18 mouse cellular contexts compared by ENCODE assay signal in genomic region chrX:150549639-150550038, GRCm38 (mm10). TPM values are rescaled to one million over a fixed set of nuclear protein-coding genes. Genes with fewer than 3 reads are reported as not detected.
DNase-seq lines count a peak whose midpoint lies in the region; ATAC-seq and TF ChIP-seq lines count a peak whose summit lies in the region.
"Had no signal": no experiment of that assay in that cellular context is flagged by ENCODE, and none has a peak within 500 bp of the region (broad histone marks: within the 10 kb centered on the region; RNA-seq: fewer than 3 reads in every experiment).

No protein-coding gene starts in this region.

- no peak overlapping the region for H3K4me2 ChIP-seq in lung, embryonic 15.5 days
- no peak overlapping the region for H3K4me2 ChIP-seq in lung, postnatal 0 days (replicated peaks; ENCODE audit: low read depth, low read length)
- H3K4me2 ChIP-seq in liver, embryonic 13.5 days, result peak overlapping the region; percentile 71
- H3K4me2 ChIP-seq: neural tube, embryonic 13.5 days had no signal

- 0 out of 2 replicates have a peak, but pooled peaks cover 3% of the 10 kb centered on the region for H3K36me3 ChIP-seq in lung, embryonic 15.5 days
- H3K36me3 ChIP-seq in lung, postnatal 0 days (ENCODE audit: insufficient read depth, low read length), result no peaks in the 10 kb centered on the region
- peaks cover 34% of the 10 kb centered on the region for H3K36me3 ChIP-seq in liver, embryonic 13.5 days
- H3K36me3 ChIP-seq: neural tube, embryonic 13.5 days had no signal

- no peak for TF ChIP-seq CTCF in lung, postnatal 0 days (IDR thresholded peaks at IDR 0.05)

- 80% methylated on average over 3 of the region's 3 CpGs for WGBS in lung, embryonic 15.5 days
- 87% methylated on average over 3 of the region's 3 CpGs for WGBS in lung, postnatal 0 days
- WGBS in liver, embryonic 13.5 days (ENCODE audit: insufficient replicate concordance), result 23% methylated on average over 3 of the region's 3 CpGs

- H3K4me1 ChIP-seq in lung, embryonic 15.5 days, result no peaks in the 10 kb centered on the region
- no peaks in the 10 kb centered on the region for H3K4me1 ChIP-seq in lung, postnatal 0 days (ENCODE audit: insufficient read depth, low read depth, low read length)
- peaks cover 42% of the 10 kb centered on the region for H3K4me1 ChIP-seq in liver, embryonic 13.5 days (replicated peaks)
- H3K4me1 ChIP-seq: neural tube, embryonic 13.5 days had no signal

- no peaks in the 10 kb centered on the region for H3K9me3 ChIP-seq in lung, embryonic 15.5 days
- H3K9me3 ChIP-seq in lung, postnatal 0 days (ENCODE audit: low read length), result no peaks in the 10 kb centered on the region
- no peaks in the 10 kb centered on the region for H3K9me3 ChIP-seq in liver, embryonic 13.5 days (replicated peaks)
- H3K9me3 ChIP-seq: neural tube, embryonic 13.5 days had no signal

- ATAC-seq in lung, embryonic 15.5 days (ENCODE audit: borderline replicate concordance, extremely low read depth, low FRiP score, low TSS enrichment), result peak; percentile 49; the same call in 1 of the 2 replicates
- ATAC-seq in lung, postnatal 0 days, result no peak; the same call in 1 of the 2 replicates
- peak; percentile 96 for ATAC-seq in liver, embryonic 13.5 days (ENCODE audit: low read depth)
- ATAC-seq: forebrain, embryonic 14.5 days had no signal

- no peak for DNase-seq in lung, postnatal 0 days (ENCODE audit: low spot score)
- peak; percentile 88 for DNase-seq in c-Kit-positive CD71-positive TER-119-positive erythroid progenitor cells, embryonic 14.5 days (ENCODE audit: low spot score)
- DNase-seq in liver, embryonic 13.5 days, result peak; percentile 86
- DNase-seq in spleen, postnatal 4 days (ENCODE audit: low spot score in 2 of 2), result peak; percentile 73 to 75
- no peak for DNase-seq in left cerebral cortex, adult 9 months (ENCODE audit: low spot score in 2 of 2)
- DNase-seq in layer of hippocampus, adult 9-10 months (ENCODE audit: low spot score), result no peak
- DNase-seq: adrenal gland, postnatal 10 days; cerebellum, adult 11 months; gastrocnemius, postnatal 36 days; heart, postnatal 36 days; left cerebral cortex, postnatal 4 days; lung, postnatal 14 days; midbrain, embryonic 14.5 days; right cerebral cortex, postnatal 14 days; thymus, postnatal 14 days had no signal

- no peak overlapping the region for H3K4me3 ChIP-seq in lung, embryonic 15.5 days
- no peak overlapping the region for H3K4me3 ChIP-seq in lung, postnatal 0 days (ENCODE audit: low read depth, low read length)
- H3K4me3 ChIP-seq in liver, embryonic 13.5 days (replicated peaks), result peak overlapping the region; percentile 67
- H3K4me3 ChIP-seq: neural tube, embryonic 13.5 days had no signal

- no peak overlapping the region for H3K9ac ChIP-seq in lung, embryonic 15.5 days
- H3K9ac ChIP-seq in lung, postnatal 0 days (replicated peaks; ENCODE audit: low read depth), result no peak overlapping the region
- H3K9ac ChIP-seq in liver, embryonic 13.5 days, result peak overlapping the region; percentile 86
- H3K9ac ChIP-seq: neural tube, embryonic 13.5 days had no signal

- no peak for TF ChIP-seq EP300 in lung, postnatal 0 days (IDR thresholded peaks at IDR 0.05)

- no peaks in the 10 kb centered on the region for H3K27me3 ChIP-seq in lung, embryonic 15.5 days
- no peaks in the 10 kb centered on the region for H3K27me3 ChIP-seq in lung, postnatal 0 days (replicated peaks; ENCODE audit: insufficient read depth, low read length)
- no peaks in the 10 kb centered on the region for H3K27me3 ChIP-seq in liver, embryonic 13.5 days

- no peak overlapping the region for H3K27ac ChIP-seq in lung, embryonic 15.5 days
- H3K27ac ChIP-seq in lung, postnatal 0 days (ENCODE audit: low read length), result no peak overlapping the region
- H3K27ac ChIP-seq in liver, embryonic 13.5 days, result peak overlapping the region; percentile 96
- H3K27ac ChIP-seq: neural tube, embryonic 13.5 days had no signal

RNA-seq across cellular contexts. Expression of gene Alas2, which starts 2.5 kb away (rescaled TPM):
- 127 and 133 TPM in 2 replicates for polyA plus RNA-seq in lung, embryonic 15.5 days (2015; fragmentation: Nextera tagmentation; extraction: Ambion mirVana)
- polyA plus RNA-seq in lung, postnatal 0 days (2015; fragmentation: Nextera tagmentation; extraction: Ambion mirVana), result 145 and 178 TPM in 2 replicates
- polyA plus RNA-seq in liver, embryonic 13.5 days (2015; fragmentation: Nextera tagmentation; extraction: Ambion mirVana), result 981 and 999 TPM in 2 replicates

RNA-seq across cellular contexts. Expression of gene Pfkfb1, which starts 38.4 kb away (rescaled TPM):
- polyA plus RNA-seq in lung, embryonic 15.5 days (2015; fragmentation: Nextera tagmentation; extraction: Ambion mirVana), result 6.9 TPM in 2 replicates
- polyA plus RNA-seq in lung, postnatal 0 days (2015; fragmentation: Nextera tagmentation; extraction: Ambion mirVana), result 1.9 and 2.5 TPM in 2 replicates
- 4.4 and 6.1 TPM in 2 replicates for polyA plus RNA-seq in liver, embryonic 13.5 days (2015; fragmentation: Nextera tagmentation; extraction: Ambion mirVana)

RNA-seq across cellular contexts. Expression of gene Apex2, which starts 40.0 kb away (rescaled TPM):
- 21.8 and 24.1 TPM in 2 replicates for polyA plus RNA-seq in lung, embryonic 15.5 days (2015; fragmentation: Nextera tagmentation; extraction: Ambion mirVana)
- polyA plus RNA-seq in lung, postnatal 0 days (2015; fragmentation: Nextera tagmentation; extraction: Ambion mirVana), result 6.7 and 7.3 TPM in 2 replicates
- polyA plus RNA-seq in liver, embryonic 13.5 days (2015; fragmentation: Nextera tagmentation; extraction: Ambion mirVana), result 12.7 and 13.1 TPM in 2 replicates

Comparison
In these comparisons a context has a peak if more than half of its experiments do, and no peak if none do; other contexts are left out.
1. DNase-seq: peak in c-Kit-positive CD71-positive TER-119-positive erythroid progenitor cells, embryonic 14.5 days (single experiment), liver, embryonic 13.5 days (single experiment) and spleen, postnatal 4 days (2 of 2); none in lung, postnatal 0 days (single experiment), left cerebral cortex, adult 9 months (0 of 2) and layer of hippocampus, adult 9-10 months (single experiment).